Mouse (Mus musculus): ENCODE measurements around the gene Qrfpr. TPM values are rescaled to one million over a fixed set of nuclear protein-coding genes. Genes with fewer than 3 reads are reported as not detected.

Gene Qrfpr
- polyA plus RNA-seq, 1 experiment from 2014 or later: 0.08 TPM

DNA sequence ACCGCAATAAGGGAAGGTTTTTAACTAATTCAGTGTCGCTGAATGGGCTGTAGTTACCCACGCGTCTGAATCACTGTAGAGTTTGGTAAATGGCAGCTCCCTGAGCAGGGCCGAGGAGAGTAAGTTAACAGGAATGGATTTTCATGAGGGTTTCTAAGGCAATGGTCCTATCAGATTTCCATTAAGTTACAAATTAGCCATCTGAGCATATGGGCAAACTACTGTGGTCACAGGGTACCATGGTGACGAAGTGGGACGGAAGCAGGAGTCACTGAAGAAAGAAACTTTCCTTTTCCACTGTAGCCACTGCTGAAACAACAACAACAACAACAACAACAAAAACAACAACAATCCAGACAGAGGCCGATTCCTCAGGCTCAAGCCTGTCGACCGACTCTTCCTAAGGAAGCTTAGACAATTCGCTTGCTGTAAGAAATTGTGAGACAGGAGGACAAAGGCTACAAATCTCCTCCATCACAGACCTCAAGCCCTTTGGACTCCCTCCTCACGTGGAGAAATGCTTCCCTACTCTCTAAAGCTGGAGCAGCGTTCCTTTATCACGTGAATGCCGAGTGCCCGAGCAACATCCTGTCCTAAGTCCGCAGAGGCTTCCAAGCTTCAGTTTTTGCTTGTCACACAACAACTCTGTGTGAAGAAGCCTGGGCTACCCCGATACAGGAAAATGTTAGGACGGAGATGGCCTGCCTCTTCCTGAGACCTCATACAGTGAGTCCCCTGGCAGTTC, 14.4 kb downstream of the Qrfpr start:
- H3K27ac ChIP-seq (replicated peaks): no peak overlapping the region
- H3K4me1 ChIP-seq: peaks cover 9% of the 10 kb centered on the region; the same call in 1 of the 2 replicates
- no peak for ATAC-seq (ENCODE audit: extremely low read depth, insufficient number of reproducible peaks, low FRiP score, low TSS enrichment)
- H3K9ac ChIP-seq: no peak overlapping the region
- no peaks in the 10 kb centered on the region for H3K27me3 ChIP-seq (replicated peaks)
- no peak overlapping the region for H3K4me2 ChIP-seq
- no peaks in the 10 kb centered on the region for H3K36me3 ChIP-seq
- H3K4me3 ChIP-seq: no peak overlapping the region
- H3K9me3 ChIP-seq: no peaks in the 10 kb centered on the region
- 60% methylated on average over 19 of the region's 19 CpGs for WGBS

DNA sequence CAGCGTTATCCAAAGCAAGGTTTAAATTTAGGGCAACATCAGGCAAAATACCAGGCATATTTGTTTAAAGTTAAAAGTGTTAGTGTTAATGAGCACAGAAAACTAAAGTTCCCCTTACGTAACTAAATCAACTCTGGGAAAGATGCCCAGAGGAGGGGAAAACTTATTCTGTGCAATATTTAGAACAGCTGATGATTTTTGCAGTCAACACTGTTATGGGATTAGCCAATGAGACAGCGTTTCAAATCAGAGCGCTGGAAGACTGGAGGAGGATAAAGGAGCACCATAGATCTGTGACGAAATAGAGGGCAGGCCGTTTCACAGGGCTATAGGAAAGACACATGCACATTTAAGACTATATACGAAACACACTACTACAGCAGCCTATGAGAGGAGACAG, 19.2 kb downstream of the Qrfpr start:
- H3K27ac ChIP-seq (replicated peaks): no peak overlapping the region
- WGBS: 59% methylated on average over 7 of the region's 7 CpGs
- H3K4me2 ChIP-seq: no peak overlapping the region
- no peaks in the 10 kb centered on the region for H3K36me3 ChIP-seq
- H3K9me3 ChIP-seq: no peaks in the 10 kb centered on the region
- no peak overlapping the region for H3K4me3 ChIP-seq
- no peak overlapping the region for H3K9ac ChIP-seq
- H3K4me1 ChIP-seq: no peaks in the 10 kb centered on the region
- H3K27me3 ChIP-seq (replicated peaks): no peaks in the 10 kb centered on the region
- ATAC-seq (ENCODE audit: extremely low read depth, insufficient number of reproducible peaks, low FRiP score, low TSS enrichment): no peak

GRCm38 (mm10) chr3:36201098-36201497, 21.0 kb downstream of the Qrfpr start:
- WGBS: 56% methylated on average over 5 of the region's 5 CpGs
- H3K9ac ChIP-seq: no peak overlapping the region
- no peak overlapping the region for H3K4me3 ChIP-seq
- no peaks in the 10 kb centered on the region for H3K27me3 ChIP-seq (replicated peaks)
- H3K4me2 ChIP-seq: no peak overlapping the region
- no peaks in the 10 kb centered on the region for H3K36me3 ChIP-seq
- no peak overlapping the region for H3K27ac ChIP-seq (replicated peaks)
- H3K9me3 ChIP-seq: no peaks in the 10 kb centered on the region
- ATAC-seq (ENCODE audit: extremely low read depth, insufficient number of reproducible peaks, low FRiP score, low TSS enrichment): no peak
- H3K4me1 ChIP-seq: no peaks in the 10 kb centered on the region

- Histone ChIP-seq H3K4me1 (0 out of 2 replicates have a peak, but pooled peaks cover 4% of the 10 kb centered on the region), H3K27ac (replicated peaks) (no peak overlapping the region), H3K9ac (no peak overlapping the region), H3K9me3 (no peaks in the 10 kb centered on the region), H3K27me3 (replicated peaks) (no peaks in the 10 kb centered on the region), H3K4me3 (no peak overlapping the region), H3K36me3 (no peaks in the 10 kb centered on the region), H3K4me2 (no peak overlapping the region)
- 71% methylated on average over 8 of the region's 8 CpGs for WGBS
- ATAC-seq (ENCODE audit: extremely low read depth, insufficient number of reproducible peaks, low FRiP score, low TSS enrichment): no peak
Observed at GRCm38 (mm10) chr3:36189243-36189642, 32.9 kb downstream of the Qrfpr start.

DNA sequence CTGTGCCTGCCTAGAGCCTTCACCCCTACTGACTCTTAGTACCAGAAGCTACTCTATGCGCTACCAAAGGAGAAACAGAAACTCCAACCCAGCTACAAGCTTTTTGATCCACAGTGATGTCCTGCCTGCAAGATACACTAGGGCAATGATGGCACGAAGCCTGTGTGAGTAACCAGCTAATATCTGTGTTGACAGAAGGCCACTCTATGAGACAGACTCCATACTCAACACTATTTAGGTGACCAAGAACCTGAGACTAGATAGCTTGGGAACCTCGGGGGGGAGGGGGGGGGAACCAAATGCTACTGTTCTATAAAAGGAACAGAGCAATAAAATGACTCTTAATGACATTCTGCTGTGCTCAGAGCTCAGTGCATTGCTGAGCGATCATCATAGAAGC, 35.6 kb downstream of the Qrfpr start:
- WGBS: 57% methylated on average over 4 of the region's 4 CpGs
- no peak overlapping the region for H3K4me2 ChIP-seq

DNA sequence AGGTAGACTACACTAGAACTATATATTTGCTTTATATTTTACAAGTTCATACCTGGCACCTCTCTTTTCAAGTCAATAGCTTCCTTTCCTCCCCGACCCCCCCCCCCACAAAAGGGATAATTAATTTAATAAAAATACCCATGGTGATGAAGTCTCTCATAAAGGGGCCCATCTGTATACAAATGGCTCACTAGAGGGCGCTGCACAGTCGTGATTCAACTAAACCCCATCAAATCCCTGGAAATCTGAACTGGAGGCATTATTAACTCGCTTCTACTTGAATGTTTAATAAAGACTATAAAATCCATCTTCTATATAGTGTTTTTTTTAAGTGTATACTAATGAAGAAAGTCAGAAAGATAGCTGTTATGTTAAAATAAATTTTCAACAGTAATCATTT, 40.6 kb downstream of the Qrfpr start:
- Histone ChIP-seq H3K27ac (replicated peaks) (no peak overlapping the region), H3K4me1 (0 out of 2 replicates have a peak, but pooled peaks cover 4% of the 10 kb centered on the region), H3K9ac (no peak overlapping the region), H3K4me2 (no peak overlapping the region), H3K9me3 (no peaks in the 10 kb centered on the region), H3K36me3 (no peaks in the 10 kb centered on the region), H3K27me3 (replicated peaks) (no peaks in the 10 kb centered on the region), H3K4me3 (no peak overlapping the region)
- 8% methylated on average over 4 of the region's 4 CpGs for whole genome bisulfite sequencing
- ATAC-seq (ENCODE audit: extremely low read depth, insufficient number of reproducible peaks, low FRiP score, low TSS enrichment): no peak

More for the DNA sequence above, 35.6 kb downstream of the Qrfpr start:
- Histone ChIP-seq H3K9me3 (no peaks in the 10 kb centered on the region), H3K4me1 (0 out of 2 replicates have a peak, but pooled peaks cover 4% of the 10 kb centered on the region), H3K9ac (no peak overlapping the region), H3K36me3 (no peaks in the 10 kb centered on the region), H3K27ac (replicated peaks) (no peak overlapping the region), H3K4me3 (no peak overlapping the region), H3K27me3 (replicated peaks) (no peaks in the 10 kb centered on the region)
- ATAC-seq (ENCODE audit: extremely low read depth, insufficient number of reproducible peaks, low FRiP score, low TSS enrichment): no peak; the same call in 1 of the 2 replicates

- no peak for ATAC-seq (ENCODE audit: extremely low read depth, insufficient number of reproducible peaks, low FRiP score, low TSS enrichment)
- H3K4me3 ChIP-seq: no peak overlapping the region
- peaks cover 9% of the 10 kb centered on the region; the same call in 1 of the 2 replicates for H3K36me3 ChIP-seq
- no peak overlapping the region for H3K4me2 ChIP-seq
- H3K27me3 ChIP-seq (replicated peaks): no peaks in the 10 kb centered on the region
- H3K4me1 ChIP-seq: peaks cover 9% of the 10 kb centered on the region; the same call in 1 of the 2 replicates
- no peak overlapping the region for H3K27ac ChIP-seq (replicated peaks)
- 70% methylated on average over 2 of the region's 2 CpGs for WGBS
- no peak overlapping the region for H3K9ac ChIP-seq
- no peaks in the 10 kb centered on the region for H3K9me3 ChIP-seq
Observed at GRCm38 (mm10) chr3:36173761-36174160, 48.4 kb downstream of the Qrfpr start.

GRCm38 (mm10) chr3:36171348-36171747, 50.8 kb downstream of the Qrfpr start:
- Histone ChIP-seq H3K4me1 (peaks cover 9% of the 10 kb centered on the region; the same call in 1 of the 2 replicates), H3K36me3 (peaks cover 29% of the 10 kb centered on the region), H3K4me3 (no peak overlapping the region), H3K9me3 (no peaks in the 10 kb centered on the region), H3K9ac (no peak overlapping the region), H3K4me2 (no peak overlapping the region), H3K27me3 (replicated peaks) (no peaks in the 10 kb centered on the region), H3K27ac (replicated peaks) (no peak overlapping the region)
- ATAC-seq (ENCODE audit: extremely low read depth, insufficient number of reproducible peaks, low FRiP score, low TSS enrichment): no peak
- WGBS: 80% methylated on average over 1 of the region's 1 CpGs

GRCm38 (mm10) chr3:36170670-36171210, 51.4 kb downstream of the Qrfpr start:
- ATAC-seq (ENCODE audit: extremely low read depth, insufficient number of reproducible peaks, low FRiP score, low TSS enrichment): no peak
- no peak overlapping the region for H3K4me3 ChIP-seq
- peaks cover 35% of the 10 kb centered on the region for H3K36me3 ChIP-seq

DNA sequence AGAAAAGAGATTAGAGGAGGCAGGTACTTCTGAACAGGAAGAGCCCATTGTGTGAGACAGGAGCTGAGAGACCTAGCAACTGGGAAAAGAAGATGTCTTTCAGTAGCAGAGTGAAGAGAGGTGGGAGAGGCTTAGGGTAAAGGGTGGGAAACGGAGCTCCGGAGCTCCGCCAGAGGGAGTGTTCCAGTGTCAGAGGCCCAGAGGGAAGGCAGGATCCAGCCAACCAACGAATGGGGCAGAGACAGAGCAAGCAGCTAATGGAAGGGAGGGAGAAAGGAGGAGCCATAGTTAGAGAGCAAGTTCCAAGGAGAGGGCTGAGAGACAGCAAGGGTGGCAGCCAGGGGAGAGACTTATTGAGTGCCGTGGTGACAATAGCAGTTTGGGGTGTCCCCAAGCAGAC, 66.8 kb downstream of the Qrfpr start:
- Histone ChIP-seq H3K27ac (replicated peaks) (no peak overlapping the region), H3K9me3 (peaks cover 11% of the 10 kb centered on the region; the same call in 1 of the 2 replicates), H3K4me1 (peaks cover 33% of the 10 kb centered on the region), H3K4me3 (no peak overlapping the region), H3K27me3 (replicated peaks) (no peaks in the 10 kb centered on the region), H3K4me2 (peak overlapping the region; percentile 39), H3K9ac (no peak overlapping the region), H3K36me3 (peaks cover 11% of the 10 kb centered on the region)
- WGBS: 18% methylated on average over 5 of the region's 5 CpGs
- ATAC-seq (ENCODE audit: extremely low read depth, insufficient number of reproducible peaks, low FRiP score, low TSS enrichment): no peak

More at GRCm38 (mm10) chr3:36170670-36171210, 51.4 kb downstream of the Qrfpr start:
- Histone ChIP-seq H3K4me1 (peaks cover 9% of the 10 kb centered on the region; the same call in 1 of the 2 replicates), H3K9ac (no peak overlapping the region), H3K27me3 (replicated peaks) (no peaks in the 10 kb centered on the region), H3K27ac (replicated peaks) (no peak overlapping the region), H3K9me3 (peaks cover 4% of the 10 kb centered on the region; the same call in 1 of the 2 replicates), H3K4me2 (no peak overlapping the region)
- WGBS: 78% methylated on average over 1 of the region's 1 CpGs

DNA sequence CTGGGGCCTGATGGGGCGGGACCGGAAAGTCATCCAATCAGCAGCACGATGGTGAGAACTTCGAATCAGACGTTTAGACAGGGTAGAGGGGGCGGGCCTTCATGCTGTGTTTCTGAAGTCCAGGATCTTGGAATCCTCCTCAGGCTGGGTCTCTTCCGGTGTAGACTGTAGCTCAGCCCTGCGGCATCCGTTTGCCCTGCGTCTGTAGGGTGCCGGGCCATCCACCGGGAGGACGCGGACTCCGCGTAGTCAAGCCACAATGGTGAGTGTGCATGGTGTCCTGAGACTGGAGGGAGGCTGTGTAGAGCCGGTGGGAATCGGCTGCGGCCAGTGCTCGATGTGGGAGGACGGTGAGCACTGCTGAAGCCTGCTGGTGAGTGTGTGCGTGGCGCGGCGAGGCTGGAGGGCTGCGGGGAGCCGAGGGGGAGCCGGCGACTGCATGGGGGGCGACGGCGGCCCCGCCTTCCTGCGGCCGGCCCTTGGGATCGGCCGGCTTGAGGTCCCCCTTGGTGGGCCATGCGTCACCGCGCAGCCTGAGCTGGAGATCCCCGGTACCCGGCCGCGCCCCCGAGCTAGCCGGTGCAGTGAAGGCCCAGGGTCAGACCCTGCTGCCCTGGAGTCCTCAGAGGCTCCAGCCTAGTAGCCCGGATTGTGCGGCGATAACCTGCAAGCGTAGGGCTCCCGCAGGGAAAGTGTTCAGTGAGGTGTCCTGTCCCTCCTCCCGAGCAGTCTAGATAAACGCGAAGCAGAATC, 71.0 kb downstream of the Qrfpr start, which contains the start of gene D3Ertd254e:
Gene D3Ertd254e, plus strand, starts transcription at position 84 of the 753 bp plus-strand sequence.
- no peaks in the 10 kb centered on the region for H3K36me3 ChIP-seq
- ATAC-seq (ENCODE audit: extremely low read depth, insufficient number of reproducible peaks, low FRiP score, low TSS enrichment): peak; percentile 93
- peaks cover 33% of the 10 kb centered on the region for H3K4me1 ChIP-seq
- H3K4me3 ChIP-seq: peak within 1 kb of the TSS; percentile 98
- H3K9me3 ChIP-seq: no peaks in the 10 kb centered on the region
- H3K27ac ChIP-seq (replicated peaks): peak within 1 kb of the TSS; percentile 90
- peak within 1 kb of the TSS; percentile 96 for H3K9ac ChIP-seq
- under 1% methylated on average over 54 of the region's 54 CpGs for WGBS
- peak within 1 kb of the TSS; percentile 87 for H3K4me2 ChIP-seq
- no peaks in the 10 kb centered on the region for H3K27me3 ChIP-seq (replicated peaks)
